Mouse (Mus musculus) G1E-ER4 (cell line): ENCODE data around the gene Lgi4. TPM values are rescaled to one million over a fixed set of nuclear protein-coding genes. Genes with fewer than 3 reads are reported as not detected.

Experiments used
- GATA1 ChIP-seq: IDR thresholded peaks from one replicate; pipeline ENCODE4 v1.8.0; 2012; ENCODE audit warnings: low read length, inconsistent platforms
- polyA plus RNA-seq: library from polyadenylated mRNA; stranded (reverse); fragments of >175 nt; gene quantifications from 2 replicates; pipeline ENCODE4 v1.2.3, GENCODE M21; 2012

Gene Lgi4
- polyA plus RNA-seq, 1 experiment, result not detected

GRCm38 (mm10) chr7:31059919-31060620 lies 928 bp downstream of the Lgi4 start:
- no peak for TF ChIP-seq GATA1

GRCm38 (mm10) chr7:31060621-31061010 lies 1.5 kb downstream of the Lgi4 start:
- TF ChIP-seq GATA1, result no peak

- TF ChIP-seq GATA1, result no peak
Observed at GRCm38 (mm10) chr7:31063074-31063560, 4.0 kb downstream of the Lgi4 start.

DNA sequence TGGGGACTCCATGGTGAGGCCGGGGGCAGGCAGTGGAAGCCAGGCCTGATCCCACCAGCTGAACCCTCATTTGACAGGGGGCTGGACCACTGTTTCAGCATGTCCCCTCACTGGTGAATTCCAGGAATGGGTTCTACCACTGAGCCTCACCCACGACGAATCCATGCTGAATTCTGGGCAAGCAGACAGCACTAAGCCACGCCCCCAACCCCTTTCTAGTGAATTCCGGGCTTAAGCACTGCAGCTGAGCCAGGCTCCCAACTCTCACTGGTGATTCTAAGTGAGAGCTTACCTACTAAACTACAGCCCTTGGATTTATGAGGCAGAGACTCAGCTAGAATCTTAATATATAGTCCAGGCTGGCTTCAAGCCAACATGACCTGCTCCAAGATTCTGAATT lies 8.7 kb downstream of the Lgi4 start:
- TF ChIP-seq GATA1, result no peak

GRCm38 (mm10) chr7:31069491-31069890 lies 10.3 kb downstream of the Lgi4 start:
- TF ChIP-seq GATA1, result no peak

DNA sequence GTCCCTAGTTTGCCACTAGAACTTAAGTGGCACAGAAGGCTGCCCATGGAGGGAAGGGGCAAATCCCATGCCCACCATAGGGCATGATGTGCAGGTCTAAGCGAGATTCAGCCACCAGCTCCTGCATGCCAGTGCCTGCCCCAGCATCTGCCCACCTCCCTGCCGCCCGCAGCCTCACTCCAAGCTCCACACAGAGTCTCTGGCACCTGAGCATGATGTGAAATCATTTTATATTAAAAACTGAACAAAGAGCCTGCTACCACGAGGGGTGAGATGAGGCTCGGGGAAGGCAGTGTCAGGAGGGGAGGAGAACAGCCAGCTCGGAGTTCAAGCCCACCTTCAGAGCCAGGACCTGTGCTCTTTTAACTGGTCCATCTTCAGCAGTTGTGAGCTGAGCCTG lies 11.2 kb downstream of the Lgi4 start:
- TF ChIP-seq GATA1, result no peak

DNA sequence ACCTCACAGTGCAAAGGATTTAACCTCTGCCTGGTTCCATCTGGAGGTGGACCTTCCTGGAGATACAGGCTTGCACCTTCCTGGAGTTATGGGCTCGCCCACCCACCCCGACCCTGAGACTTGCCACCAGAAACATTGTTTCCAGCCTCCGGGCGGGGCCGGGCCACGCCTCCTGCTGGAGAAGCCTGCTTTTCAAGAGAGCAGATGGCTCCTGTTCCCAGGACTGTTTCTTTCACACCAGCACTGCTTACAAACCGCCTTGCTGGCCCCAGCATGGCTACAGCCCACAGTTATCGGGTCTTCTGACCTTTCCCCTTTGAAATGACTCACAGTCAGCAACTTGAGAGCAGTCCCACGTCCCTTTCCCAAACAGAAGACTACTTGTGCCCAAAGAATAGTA lies 13.2 kb downstream of the Lgi4 start:
- no peak for TF ChIP-seq GATA1

DNA sequence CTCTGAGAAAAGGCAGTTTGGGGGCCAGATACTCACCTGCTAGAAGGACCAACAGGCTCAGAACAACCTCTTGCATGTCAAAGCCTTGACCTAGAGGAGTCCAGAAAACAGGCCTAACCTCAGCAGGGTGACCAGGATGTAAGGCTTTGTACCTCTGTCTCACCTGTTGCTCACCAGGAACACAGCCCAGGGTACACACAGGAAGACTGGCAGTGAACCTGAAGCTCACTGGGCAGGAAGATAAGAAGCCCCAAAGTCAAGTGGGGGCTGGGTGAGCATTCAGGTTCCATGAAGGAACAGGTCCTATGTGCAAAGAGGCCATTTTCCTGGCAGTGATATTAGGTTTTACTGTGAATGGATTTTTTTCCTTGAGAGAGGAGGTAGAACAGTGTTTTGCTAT lies 14.4 kb downstream of the Lgi4 start:
- no peak for TF ChIP-seq GATA1

DNA sequence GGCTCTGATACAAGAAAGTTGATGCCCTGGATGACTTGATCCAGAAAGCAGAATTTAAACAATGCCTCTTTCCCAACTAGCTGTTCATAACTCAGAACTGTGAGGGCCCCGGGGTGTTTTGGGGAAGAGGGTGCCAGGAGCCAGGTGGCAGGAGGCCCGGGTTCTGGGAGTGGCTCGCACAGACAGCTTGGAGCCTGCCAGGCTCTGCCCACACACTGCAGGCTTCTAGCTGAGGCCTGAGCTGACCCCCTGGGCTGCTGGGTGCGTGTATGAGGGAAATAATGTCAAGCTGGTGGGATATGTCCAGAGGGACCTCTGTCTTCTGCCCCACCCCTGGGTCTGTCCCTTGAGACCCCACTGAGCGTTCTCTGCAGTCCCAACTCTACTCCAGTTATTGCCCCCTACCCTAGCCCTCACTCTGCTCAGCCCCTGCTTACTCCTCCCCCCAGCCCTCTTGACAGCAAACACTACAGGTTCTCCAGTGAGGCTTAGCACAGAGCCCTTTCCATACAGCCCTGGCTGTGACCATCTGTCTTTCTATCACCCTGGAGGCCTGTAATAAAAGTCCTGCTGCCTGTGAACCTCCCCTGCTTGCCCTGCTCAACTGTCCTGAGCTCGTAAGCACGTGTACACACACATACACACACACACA lies 15.0 kb downstream of the Lgi4 start:
- no peak for TF ChIP-seq GATA1

DNA sequence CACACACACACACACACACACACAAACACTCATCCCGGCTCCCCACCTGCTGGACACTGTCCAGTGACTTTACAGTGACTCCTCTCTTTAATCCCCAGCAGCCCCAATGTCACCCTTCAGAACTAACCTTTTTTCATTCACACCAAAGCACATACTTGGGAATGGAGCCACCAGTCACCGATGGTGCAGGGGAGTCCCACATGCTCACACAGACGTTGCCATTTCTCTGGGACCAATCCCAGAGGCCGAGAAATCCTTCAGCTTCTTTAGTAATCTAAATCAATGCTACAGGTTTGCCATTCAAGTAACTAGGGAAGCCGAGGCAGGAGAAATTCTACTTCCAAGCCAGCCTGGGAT lies 15.5 kb downstream of the Lgi4 start:
- TF ChIP-seq GATA1, result no peak

GRCm38 (mm10) chr7:31076492-31076891 lies 17.4 kb downstream of the Lgi4 start, which contains the start of gene Fxyd3:
Gene Fxyd3 (minus strand): TSS chr7:31076704.
- no peak for TF ChIP-seq GATA1

- TF ChIP-seq GATA1, result no peak
Observed at GRCm38 (mm10) chr7:31077470-31077869, 18.3 kb downstream of the Lgi4 start.

DNA sequence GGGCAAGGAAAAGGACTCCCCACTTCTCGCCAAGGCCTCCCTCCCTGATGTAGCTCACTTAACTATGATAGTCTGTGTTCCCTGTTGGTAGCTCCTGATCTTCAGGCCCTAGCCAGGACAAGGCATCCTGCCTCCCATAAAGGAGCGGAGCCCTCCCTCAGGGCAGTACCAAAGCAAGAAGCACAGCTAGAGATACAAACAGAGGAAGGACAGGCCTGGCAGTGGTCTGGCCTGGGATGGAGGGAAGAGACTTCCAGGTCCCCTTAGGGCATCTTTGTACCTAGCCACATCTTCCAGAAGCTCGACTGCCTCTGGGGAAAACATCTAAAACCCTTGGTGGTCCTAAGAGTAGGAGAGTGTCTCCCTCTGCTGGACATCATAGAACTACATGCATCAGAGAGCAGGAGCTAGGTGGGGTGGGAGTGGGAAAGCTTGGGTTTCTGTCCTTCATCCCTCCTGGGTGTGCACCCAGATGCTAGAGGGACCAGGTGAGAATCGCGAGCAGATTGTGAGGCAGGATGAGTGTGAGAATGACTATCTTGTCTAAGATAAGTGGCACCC lies 18.8 kb downstream of the Lgi4 start:
- TF ChIP-seq GATA1, result no peak

DNA sequence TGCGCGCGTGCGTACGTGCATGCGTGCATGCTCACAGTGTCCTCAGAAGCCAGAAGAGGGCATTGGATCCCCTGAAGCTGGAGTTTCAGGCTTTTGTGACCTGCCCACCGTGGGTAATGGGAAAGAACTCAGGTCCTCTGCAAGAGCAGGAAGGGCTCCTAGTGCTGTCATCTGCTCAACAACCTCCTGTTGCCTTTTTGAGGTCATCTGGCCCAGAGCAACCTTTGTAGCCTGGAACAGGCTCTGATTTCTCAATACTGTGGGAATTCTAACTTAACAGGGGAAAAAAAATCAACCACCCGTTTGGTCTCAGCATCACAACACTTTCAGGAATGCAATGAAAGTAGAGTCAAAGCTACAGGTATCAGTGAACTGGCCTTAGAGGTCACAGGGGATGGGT lies 20.5 kb downstream of the Lgi4 start:
- TF ChIP-seq GATA1, result no peak

- no peak for TF ChIP-seq GATA1
Observed at GRCm38 (mm10) chr7:31080611-31081010, 21.5 kb downstream of the Lgi4 start.

GRCm38 (mm10) chr7:31081106-31081505 lies 22.0 kb downstream of the Lgi4 start:
- no peak for TF ChIP-seq GATA1

GRCm38 (mm10) chr7:31082106-31082505 lies 23.0 kb downstream of the Lgi4 start:
- TF ChIP-seq GATA1, result no peak
